Mouse (Mus musculus): ENCODE data around the gene Rgs9bp. TPM values are rescaled to one million over a fixed set of nuclear protein-coding genes. Genes with fewer than 3 reads are reported as not detected.

The Rgs9bp gene
- total RNA-seq (2023) = 0.15 TPM

DNA sequence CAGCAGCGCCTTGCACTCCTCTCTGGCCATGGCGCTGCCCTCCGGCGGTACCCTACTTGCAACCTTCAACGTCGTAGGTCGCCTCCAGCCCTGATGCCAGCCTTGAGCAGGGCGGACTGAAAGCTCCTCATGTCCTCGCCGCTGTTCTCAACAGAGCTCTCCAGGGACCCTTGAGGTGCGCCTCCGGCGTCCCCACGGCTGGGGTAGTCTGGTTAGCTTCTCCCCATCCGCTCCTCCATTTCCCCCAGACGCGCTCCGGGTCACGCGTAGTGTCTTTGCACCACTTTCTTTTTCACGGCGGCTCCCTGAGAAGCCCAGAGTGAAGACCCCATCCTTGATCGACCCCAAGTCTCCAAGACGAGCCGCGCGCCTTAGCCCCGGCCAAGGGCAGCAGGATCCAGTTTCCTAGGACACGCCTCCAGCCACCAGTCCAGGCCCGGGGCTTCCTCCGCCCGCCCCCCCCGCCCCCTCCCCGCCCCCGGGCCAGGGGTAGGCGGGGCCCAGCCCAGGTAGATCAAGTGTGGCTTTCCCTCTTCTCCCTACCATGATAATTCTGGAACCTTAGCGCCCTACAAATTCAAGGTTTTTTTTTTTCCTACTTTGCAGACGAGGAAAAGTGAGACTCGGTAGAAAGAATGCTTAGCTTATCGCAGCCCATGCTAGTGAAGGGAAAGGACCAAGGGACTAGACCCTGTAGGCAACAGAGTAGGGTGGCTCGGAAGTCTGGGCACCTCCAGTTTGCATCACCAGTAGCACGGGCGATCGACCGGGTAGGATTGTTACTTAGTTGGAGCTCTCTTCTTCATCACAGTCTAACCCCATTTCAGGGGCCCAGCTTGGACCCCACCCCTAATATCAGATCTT, at the start of gene Rgs9bp:
TSS of gene Rgs9bp (minus strand) at position 392 of the 864 bp plus-strand sequence.

DNA sequence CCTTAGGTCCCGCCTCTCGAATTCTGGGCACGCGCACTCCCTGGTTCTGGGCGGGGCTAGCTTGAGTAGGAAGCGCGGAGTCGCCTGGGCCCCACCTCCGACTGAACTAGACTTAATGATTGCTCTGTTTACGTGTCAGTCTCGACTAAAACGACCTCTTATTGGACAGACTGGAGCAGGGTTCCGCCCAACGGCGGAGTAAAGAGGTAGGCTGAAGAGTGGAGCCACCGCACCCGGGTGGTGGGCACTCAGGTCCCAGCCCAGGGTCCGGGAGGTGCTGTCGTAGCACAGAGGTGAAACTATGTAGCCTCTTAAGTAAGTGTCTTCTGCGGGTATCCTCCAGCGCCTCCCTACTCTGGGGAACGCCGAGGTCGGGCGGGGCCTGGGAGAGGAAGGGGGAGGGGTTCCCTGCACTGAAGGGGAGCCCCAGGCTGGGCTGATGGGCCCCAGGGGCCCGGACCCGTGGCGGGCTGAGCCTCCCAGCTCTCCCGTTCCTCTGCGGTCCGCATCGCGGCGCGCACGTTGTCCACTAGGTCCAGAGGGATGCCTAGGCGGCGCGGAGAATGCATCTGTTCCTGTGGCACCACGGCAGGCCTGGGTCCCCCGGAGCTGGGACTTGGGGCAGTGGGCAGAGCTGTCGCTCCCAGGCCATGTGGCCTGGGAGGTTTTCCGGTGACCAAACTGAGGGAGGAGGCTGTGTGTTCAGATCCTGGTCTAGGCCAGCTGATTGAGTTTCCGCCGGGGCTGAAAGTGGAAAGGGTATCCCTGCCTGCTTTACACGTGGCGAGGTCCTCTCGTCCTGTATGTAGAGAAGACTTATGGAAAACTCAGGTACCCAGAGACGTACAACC, 898 bp upstream of the Rgs9bp start, which contains the start of gene Ankrd27:
TSS of gene Ankrd27 (plus strand) at position 190 of the 851 bp plus-strand sequence.

DNA sequence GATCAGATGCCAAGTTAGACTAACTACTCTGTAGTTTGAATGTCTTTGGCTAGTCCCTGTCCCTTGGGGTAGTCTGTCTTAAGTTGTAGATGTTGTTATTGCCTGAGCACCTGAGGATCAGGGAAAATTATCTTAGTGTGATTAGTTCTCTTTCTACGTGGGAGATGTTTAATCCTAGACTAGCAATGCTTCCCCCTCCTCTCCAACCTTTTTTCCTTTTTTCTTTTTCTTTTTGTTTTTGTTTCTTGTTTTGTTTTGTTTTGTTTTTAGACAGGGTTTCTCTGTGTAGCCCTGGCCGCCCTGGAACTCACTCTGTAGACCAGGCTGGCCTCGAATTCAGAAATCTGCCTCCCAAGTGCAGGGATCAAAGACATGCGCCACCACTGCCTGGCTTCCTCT, 29.2 kb downstream of the Rgs9bp start, which contains the start of gene Nudt19:
TSS of gene Nudt19 (minus strand) at position 100 of the 399 bp plus-strand sequence.

DNA sequence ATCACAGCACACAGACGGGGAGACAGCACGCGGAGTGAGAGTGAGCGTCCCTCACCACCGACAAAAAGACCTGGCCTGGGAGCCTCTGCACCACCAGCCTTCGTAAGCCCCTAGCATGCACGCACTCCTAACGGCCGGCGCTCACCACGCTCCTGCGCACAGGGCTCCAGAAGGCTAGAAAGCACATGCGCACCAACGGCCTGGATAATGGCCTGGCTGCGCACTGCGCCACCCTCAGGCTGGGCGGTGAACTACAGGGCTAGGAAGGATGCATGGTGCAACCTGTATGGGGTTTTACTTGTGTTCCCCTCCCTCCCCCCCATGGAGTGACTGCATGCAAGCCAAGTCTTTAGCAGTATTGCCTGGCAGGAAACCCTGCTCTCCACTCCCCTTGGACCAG, 47.8 kb downstream of the Rgs9bp start, which contains the start of gene Tdrd12:
TSS of gene Tdrd12 (minus strand) at position 184 of the 400 bp plus-strand sequence.

Other genes starting within 250 kb of the Rgs9bp start
- 12.8 TPM for gene Faap24, start 188.7 kb downstream of the Rgs9bp start, total RNA-seq (2023)
- 8.3 TPM for gene Cep89, start 188.5 kb downstream of the Rgs9bp start, total RNA-seq (2023)
- gene Slc7a9, start 136.8 kb downstream of the Rgs9bp start, total RNA-seq (2023) = not detected
- gene Tdrd12, start 47.8 kb downstream of the Rgs9bp start, total RNA-seq (2023) = not detected
- gene Nudt19, start 29.3 kb downstream of the Rgs9bp start, total RNA-seq (2023) = 20.5 TPM
- 43.8 TPM for gene Ankrd27, start 662 bp upstream of the Rgs9bp start, total RNA-seq (2023)
- gene Pdcd5, start 61.9 kb upstream of the Rgs9bp start, total RNA-seq (2023) = 49.2 TPM
- 46.0 TPM for gene Dpy19l3, start 168.9 kb upstream of the Rgs9bp start, total RNA-seq (2023)
- 71.2 TPM for gene Zfp507, start 217.4 kb upstream of the Rgs9bp start, total RNA-seq (2023)

Data from CD8-positive naive resting alpha-beta T cell, adult 57 days (primary cell).